Mouse (Mus musculus) cerebellum, postnatal 14 days (tissue): ENCODE data around the gene Pdcd1lg2.
A peak's percentile ranks its signal among the peaks of the same experiment; 100 is the strongest.
"Not testable (repeated sequence)": the region's sequence is repeated elsewhere in the genome, so short reads cannot be mapped to it uniquely, and the experiment has no call there.

Source experiments
- DNase-seq, 2 experiments: peaks; one replicate each; pipeline ENCODE4 v3.0.0; 2021; ENCODE audit warnings: mixed read lengths in 2 of 2

The Pdcd1lg2 gene

GRCm38 (mm10) chr19:29384412-29384811 is 26.3 kb upstream of the Pdcd1lg2 start:
- no peak for DNase-seq

GRCm38 (mm10) chr19:29384994-29385393 is 25.7 kb upstream of the Pdcd1lg2 start:
- no peak for DNase-seq

DNA sequence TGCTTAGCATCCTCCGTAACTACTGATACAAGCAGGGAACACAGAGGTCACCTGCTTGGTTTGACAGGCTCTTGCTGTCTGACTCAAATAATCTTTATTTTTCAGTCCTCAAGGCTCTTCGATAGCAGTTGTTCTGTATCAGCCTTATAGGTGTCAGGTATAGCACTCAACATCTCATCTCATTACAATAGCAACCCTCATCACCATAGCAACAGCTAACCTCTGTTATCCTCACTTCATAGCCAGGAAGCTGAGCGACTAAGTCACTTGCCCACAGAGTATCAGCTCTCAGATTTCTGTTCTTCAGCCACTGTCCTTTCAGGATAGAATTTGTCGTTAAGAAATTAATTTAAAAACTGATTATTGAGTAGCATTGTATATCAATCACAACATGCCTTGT is 24.9 kb upstream of the Pdcd1lg2 start:
- no peak for DNase-seq

DNA sequence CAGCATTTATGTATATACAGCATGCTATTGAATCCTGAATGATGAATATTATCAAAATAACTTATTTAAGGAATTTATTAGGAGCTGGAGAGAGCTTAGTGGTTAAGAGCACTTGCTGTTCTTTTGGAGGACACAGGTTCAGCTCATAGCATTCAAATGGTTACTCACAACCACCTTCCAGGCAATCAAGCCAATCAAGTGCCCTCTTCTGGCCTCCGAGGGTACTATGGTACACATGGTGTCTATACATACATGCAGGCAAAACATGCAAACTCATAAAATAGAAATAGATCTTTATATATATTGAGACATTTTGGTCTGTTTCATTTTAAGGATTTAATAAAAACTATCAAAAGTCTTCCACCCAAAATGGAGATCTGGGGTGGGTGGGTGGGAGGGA is 21.9 kb upstream of the Pdcd1lg2 start:
- DNase-seq: no peak

DNA sequence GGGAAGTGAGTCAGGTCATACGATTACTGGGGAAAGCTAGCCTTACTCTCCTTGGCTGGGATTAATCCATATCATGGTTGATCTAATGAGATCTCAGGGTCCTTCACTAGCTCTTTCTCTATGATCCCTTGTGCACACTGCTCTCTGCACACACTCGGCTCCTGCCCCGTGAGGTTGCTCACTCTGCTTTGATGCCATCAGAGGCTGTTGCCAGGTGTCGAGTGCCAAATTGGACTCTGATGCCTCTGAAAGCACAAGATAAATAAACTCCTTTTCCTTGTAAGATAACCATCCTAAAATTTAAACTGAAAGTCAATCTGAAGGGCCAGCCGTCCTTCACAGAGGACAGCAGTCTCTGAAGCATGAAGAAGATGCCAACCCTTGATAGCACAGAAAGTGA is 20.2 kb upstream of the Pdcd1lg2 start:
- DNase-seq: no peak

GRCm38 (mm10) chr19:29391279-29391678 is 19.4 kb upstream of the Pdcd1lg2 start:
- DNase-seq: no peak

- DNase-seq: no peak
Measured at GRCm38 (mm10) chr19:29393333-29393732, 17.4 kb upstream of the Pdcd1lg2 start.

GRCm38 (mm10) chr19:29394721-29395120 is 16.0 kb upstream of the Pdcd1lg2 start:
- no peak for DNase-seq

DNA sequence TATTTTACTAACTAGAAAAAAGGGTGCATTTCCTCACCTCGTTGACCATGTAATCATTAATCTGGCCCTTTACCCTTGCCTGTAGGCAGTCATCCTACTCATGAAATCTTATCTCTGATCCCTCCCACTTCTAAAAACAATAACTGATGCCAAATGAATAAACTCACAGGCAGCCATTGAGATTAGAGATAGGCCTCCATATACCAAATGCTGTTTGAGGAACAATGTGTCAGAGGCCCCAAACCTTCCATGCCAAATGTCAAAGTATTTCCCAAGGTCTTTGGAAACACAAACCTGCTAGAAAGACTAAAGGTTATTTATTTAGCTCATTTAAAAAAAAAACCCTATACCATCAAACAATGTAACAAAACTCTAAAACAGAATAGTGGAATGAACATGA is 14.4 kb upstream of the Pdcd1lg2 start:
- no peak for DNase-seq

DNA sequence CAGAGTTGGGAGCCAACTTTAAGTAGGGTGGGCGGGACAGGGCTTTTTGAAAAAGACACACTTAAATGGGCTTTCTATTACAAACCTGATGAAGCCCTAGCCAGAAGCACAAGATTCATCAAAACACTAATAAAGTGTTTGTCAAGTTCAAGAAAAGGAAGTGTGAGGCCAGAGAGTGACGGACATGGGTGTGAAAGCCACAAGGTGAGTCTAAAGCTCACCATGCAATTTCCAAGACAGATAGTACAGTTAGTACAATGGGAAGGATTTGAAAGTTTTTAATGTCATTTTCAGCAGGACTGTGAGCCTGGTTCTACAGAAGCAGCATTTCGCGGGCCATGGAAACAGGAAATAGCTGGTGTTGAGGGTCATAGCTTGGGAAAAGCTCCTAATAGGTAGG is 10.9 kb upstream of the Pdcd1lg2 start:
- DNase-seq: no peak

GRCm38 (mm10) chr19:29400466-29400865 is 10.3 kb upstream of the Pdcd1lg2 start:
- DNase-seq: no peak

- no peak for DNase-seq
Measured at GRCm38 (mm10) chr19:29402621-29403020, 8.1 kb upstream of the Pdcd1lg2 start.

GRCm38 (mm10) chr19:29403251-29403650 is 7.5 kb upstream of the Pdcd1lg2 start:
- no peak for DNase-seq

DNA sequence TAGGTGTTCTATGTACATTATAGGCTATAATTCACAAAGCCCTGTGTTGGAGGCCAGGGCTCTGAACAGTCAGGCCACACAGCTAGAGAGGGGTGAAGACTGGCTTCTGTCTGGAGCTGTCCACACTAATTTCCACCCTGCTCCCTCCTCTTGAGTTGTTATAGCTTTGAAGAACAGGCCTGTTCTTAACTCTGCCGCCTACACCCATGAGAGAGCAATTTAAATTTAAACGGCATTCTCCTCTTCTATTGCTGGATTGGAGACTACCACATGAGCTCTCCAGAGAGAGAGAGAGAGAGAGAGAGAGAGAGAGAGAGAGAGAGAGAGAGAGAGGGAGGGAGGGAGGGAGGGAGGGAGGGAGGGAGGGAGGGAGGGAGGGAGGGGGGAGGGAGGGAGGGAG is 5.3 kb upstream of the Pdcd1lg2 start:
- DNase-seq: no peak

GRCm38 (mm10) chr19:29406042-29407017 is 4.4 kb upstream of the Pdcd1lg2 start:
- DNase-seq: no peak

DNA sequence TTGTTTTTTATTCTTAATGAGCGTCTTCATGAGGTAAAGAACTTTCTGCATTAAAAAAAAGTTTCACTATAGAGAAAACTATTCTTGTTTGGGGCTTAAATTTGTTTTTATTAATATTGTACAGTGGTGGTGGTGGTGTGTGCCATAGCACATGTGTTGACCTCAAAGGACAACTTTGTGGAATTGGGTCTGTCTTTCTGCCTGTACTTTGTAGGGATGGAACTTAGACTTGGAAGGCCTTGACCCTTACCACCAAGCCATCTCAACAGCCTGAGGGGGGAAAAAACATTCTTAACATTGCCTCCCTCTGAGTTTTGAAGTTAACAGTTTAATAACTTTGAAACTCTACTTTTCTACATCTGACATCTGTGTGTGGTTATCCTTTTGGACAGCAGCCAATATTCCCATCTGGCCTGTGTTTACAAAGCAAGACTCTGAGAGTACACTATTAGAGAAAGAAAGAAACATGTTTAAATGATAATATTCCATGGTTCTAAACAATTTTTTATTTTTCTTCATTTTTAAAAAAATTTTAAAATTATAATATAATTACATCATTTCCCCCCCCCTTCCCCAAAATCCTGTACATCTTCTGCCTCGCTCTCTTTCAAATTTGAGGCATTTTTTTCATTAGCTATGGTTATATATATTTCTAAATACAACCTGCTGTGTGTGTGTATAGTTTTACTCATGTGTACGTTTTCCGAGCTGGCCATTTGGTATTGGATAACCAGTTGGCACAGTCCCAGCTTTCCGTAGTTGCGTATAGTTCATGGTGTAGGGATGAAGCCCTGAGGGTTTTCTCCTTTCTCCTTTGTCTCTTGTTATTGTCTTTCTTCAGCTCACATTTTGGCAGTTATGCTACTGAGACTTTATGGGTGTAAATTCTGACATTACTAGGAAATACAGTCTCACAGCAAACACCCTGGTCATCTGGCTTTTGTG is 2.0 kb downstream of the Pdcd1lg2 start:
- peak; percentile 34 to 40 for DNase-seq

GRCm38 (mm10) chr19:29414513-29414912 is 3.8 kb downstream of the Pdcd1lg2 start:
- DNase-seq: no peak

DNA sequence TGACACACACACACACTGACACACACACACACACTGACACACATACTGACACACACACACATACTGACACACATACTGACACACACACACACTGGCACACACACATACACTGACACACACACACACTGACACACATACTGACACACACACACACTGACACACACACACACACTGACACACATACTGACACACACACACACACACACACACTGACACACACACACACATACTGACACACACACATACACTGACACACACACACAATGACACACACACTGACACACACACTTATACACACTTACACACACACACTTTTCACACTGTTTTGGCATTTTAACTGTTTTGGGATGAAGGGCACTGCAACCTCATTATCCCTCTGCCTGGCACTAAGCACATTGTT is 4.2 kb downstream of the Pdcd1lg2 start:
- DNase-seq: not testable (repeated sequence)

- no peak for DNase-seq
Measured at GRCm38 (mm10) chr19:29416393-29416902, 5.7 kb downstream of the Pdcd1lg2 start.

DNA sequence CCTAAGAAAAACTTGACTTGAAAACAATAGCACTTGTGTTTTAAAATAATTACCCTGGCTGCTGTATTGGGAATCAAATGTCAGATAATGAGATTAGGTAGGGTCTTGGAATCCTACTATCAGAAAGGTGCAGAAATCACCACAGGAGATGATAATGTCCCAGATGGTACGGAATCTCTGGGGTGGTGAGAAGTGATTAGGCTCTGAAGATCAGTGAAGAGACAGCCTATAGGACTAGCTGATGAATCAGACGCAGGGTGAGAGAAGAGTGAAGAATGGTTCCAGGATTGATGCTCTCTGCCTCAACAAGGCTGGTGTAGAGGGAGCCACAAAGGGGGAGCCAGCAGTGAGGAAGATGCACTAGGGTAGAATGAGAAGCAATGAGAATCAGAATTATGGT is 6.5 kb downstream of the Pdcd1lg2 start:
- no peak for DNase-seq

GRCm38 (mm10) chr19:29417894-29418293 is 7.2 kb downstream of the Pdcd1lg2 start:
- no peak for DNase-seq

- DNase-seq: no peak
Measured at GRCm38 (mm10) chr19:29418661-29419115, 8.0 kb downstream of the Pdcd1lg2 start.

- DNase-seq: no peak
Measured at GRCm38 (mm10) chr19:29419506-29419905, 8.8 kb downstream of the Pdcd1lg2 start.
